Mouse (Mus musculus) kidney, adult 2 months (tissue): Measurements from ENCODE around the gene Ptpre.
A peak's percentile ranks its signal among the peaks of the same experiment; 100 is the strongest.

Source experiments
- CTCF ChIP-seq: fragments of 200-500 bp; conservative IDR thresholded peaks from 2 replicates; pipeline ENCODE4 v1.5.1; 2011; ENCODE audit warnings: low read depth, mild to moderate bottlenecking, control low read depth, low read length, moderate library complexity, mixed read lengths; ENCODE audit not compliant: insufficient read depth, insufficient read length
- POLR2A ChIP-seq: fragments of 200-500 bp; IDR thresholded peaks from one replicate; pipeline ENCODE4 v1.6.1; 2011; ENCODE audit warnings: low read depth, low read length, control low read depth

GRCm38 (mm10) chr7:135680334-135680733, 143.1 kb downstream of the Ptpre start:
- TF ChIP-seq POLR2A (no peak), CTCF (peak; percentile 85)
